Mouse (Mus musculus) neutrophil, adult 5-6 weeks (primary cell): ENCODE measurements around the gene Dync1i1. TPM values are rescaled to one million over a fixed set of nuclear protein-coding genes. Genes with fewer than 3 reads are reported as not detected.
"Not testable (repeated sequence)": the region's sequence is repeated elsewhere in the genome, so short reads cannot be mapped to it uniquely, and the experiment has no call there.

Source experiments
- ATAC-seq: fragments of 151-379, 151-347 bp; 2 replicates; pipeline ENCODE4 v1.8.0; 2017; ENCODE audit warnings: mild to moderate bottlenecking, moderate TSS enrichment; ENCODE audit not compliant: insufficient number of reproducible peaks, poor library complexity, low FRiP score, severe bottlenecking; ENCODE audit errors: extremely low read depth
- total RNA-seq: library from RNA; stranded (forward); fragments of 200-1000 nt; gene quantifications from 2 replicates; pipeline ENCODE4 v1.2.3, GENCODE M21; 2017

Gene Dync1i1
- not detected in 2 replicates for total RNA-seq

DNA sequence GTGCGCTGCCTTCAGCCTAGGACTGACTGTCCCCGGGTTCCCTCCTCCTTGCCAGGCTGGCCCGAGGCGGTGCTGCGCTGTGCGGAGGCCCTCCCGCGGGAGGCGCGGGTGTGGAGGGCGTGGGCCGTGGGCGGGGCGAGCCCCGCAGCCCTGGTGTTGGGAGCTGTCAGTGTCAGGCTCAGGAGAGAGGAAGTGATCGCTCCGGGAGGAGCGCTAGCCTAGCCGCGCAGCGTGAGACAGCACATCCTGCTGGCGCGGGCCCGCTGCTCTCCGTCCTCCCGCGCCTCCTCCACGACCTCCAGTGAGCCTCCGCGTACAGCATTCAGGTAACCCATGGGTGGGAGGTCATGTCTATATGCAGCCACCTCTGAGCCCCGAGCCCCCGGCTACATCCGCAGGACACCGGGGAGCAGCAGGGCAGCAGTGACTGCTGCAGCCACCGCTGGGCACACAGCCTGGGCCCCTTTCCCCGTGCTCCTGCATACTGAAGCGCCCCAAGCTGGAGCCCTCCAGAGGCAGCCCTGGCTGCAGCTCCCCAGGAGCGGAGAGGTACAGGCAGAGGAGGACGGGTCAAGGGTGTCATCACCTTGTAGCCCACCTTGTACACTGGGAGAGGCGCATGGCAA lies at the start of gene Dync1i1:
Gene Dync1i1 (plus strand): TSS at position 29 of the 626 bp plus-strand sequence.
- no peak for ATAC-seq

DNA sequence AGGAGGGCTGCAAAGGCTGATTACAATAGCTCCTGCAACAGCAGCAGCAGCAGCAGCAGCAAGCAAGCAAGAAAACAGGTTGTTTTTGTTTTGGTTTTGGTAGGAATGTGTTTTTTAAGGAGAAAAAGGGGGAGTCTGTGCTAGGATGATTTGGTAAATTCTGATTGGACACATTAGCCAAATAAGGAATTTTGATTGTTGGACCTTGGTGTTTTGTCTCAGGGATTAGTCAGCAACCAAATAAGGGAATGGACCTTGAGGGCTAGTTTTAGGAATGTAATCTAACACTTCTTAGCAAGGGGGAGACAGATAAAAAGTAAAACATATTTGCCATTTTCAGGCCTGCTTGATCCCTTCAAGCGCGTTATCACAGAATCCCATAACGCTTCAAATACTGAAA lies 45.7 kb upstream of the Dync1i1 start:
- no peak for ATAC-seq

DNA sequence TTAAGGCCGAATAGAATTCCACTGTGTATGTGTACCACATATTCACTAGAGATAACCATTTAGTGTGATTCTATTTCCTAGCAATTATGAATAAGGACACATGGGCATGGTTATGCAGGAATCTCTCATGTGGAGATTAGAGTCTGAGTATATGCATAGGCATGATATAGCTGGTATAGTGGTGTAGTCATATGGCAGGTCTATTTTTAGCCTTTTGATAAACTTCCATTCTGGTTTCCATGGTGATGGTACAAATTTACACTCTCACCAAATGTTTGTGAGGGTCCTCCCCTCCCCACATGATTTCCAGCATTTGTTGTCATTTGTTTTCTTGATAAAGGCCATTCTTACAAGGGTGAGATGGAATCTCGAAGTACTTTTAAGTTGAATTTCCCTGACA lies 23.6 kb upstream of the Dync1i1 start:
- ATAC-seq = no peak

DNA sequence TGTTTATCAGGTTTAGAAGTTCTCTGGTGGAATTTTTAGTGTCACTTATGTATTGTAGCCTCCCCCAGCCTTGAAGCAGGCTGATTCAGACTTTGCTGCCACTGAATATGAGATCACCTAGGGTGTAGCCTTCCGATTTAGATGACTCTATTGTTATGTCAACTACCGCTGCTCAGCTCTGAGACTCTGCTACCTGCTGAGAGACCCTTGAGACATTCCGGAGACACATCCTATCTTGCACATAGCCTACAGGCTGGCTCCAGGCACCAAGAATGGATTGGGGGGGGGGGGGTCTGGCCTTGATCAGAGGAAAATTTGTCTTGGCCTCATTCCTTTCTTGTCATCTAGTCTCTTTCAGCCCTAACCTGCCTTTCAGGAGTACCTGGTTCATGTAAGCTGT lies 17.5 kb upstream of the Dync1i1 start:
- not testable (repeated sequence) for ATAC-seq

DNA sequence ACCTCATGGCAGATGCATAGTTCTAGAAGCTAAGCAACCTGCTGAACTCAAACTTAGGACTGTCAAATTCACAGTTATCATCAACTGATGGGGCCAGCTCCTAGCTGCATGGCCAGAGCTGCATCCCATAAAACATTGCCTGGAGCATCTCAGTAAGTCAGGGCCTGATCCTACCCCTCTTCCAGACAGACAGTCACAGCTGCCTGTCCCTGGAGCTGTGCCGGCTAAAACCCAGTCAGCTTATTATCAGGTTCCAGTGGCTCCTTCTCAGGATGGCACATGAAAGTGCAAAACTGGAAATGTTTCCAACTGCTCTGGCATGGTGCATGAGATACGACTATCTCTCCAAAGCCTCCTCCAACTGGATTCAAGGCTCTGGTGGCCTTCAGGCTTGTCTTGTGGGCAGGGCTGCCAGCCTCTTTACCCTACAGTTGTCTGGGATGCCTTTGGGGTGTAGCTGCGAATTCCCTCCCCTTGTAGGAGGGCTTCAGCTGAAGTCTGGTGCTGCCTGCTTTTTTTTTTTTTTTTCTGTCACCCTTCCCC lies 15.3 kb upstream of the Dync1i1 start:
- ATAC-seq = no peak

DNA sequence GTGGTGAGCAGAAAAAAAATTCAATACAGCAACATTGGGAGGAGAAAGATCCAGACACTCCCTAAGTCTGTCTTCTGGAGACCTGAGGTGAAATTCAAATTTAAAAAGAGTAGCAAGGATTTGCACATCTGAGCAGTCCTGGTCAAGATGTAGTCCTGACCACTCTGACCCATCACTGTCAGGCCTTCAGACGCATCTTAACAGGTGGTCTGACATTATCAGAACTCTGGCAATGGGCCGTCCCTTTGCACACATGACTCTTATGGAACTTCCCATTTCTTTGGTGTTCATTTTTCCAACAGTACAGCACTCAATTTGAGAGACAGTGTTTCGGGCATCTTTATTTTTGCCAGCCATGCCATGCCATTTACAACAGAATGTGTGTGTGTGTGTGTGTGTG lies 12.8 kb upstream of the Dync1i1 start:
- no peak for ATAC-seq

DNA sequence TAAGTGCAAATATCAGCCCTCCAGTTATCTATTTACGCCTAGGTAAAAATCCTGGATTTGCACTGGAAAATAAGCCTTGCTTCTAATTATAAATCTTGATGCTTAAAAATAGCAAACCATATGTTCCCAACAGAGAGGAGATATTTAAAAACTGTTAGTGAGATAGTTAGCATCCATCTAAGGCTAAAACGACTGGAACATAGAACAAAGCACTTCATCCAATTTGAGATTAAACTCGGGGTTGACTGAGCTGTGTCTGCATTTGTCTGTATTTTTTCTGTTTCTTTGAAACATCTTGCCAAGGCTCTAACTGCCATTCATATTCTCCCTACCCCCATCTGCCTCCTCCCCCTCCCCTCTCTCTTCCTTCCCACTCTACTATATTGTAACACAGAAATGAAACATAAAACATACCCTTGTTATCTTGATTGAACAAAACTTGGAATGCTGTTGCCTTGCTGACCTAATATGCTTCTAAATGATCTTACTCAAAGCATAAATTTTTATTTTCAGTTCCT lies 10.3 kb upstream of the Dync1i1 start:
- ATAC-seq = no peak

DNA sequence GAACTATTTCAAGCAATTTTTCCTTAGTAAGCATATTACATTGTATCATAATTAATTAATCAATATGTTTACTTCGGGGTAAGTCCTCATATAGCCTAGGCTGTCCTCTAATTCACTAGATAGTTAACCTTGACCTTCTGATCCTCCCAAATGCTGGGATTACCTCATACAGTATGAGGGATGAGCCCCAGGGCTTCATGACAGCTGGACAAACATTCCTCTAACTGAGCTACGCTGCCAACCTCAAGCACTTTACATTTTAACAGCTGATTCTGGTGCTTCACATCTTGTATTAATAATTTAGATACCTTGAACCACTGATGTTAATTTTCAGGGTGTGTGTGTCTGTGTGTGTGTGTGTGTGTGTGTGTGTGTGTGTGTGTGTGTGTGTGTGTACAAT lies 6.5 kb upstream of the Dync1i1 start:
- ATAC-seq = no peak

DNA sequence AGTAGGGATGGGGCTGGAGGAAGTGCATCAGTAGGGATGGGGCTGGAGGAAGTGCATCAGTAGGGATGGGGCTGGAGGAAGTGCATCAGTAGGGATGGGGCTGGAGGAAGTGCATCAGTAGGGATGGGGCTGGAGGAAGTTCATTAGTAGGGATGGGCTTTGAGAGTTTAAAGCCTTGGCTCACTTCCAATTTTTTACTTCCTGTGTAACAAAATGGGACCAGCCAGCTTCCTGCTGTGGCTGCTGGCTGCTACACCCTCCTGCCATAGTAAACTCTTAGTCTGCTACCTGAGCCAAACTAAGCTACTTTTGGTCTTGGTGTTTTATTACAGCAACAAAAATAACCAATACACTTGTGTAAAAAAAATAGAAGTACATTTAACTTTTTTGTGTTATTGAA lies 4.7 kb upstream of the Dync1i1 start:
- ATAC-seq = not testable (repeated sequence)

DNA sequence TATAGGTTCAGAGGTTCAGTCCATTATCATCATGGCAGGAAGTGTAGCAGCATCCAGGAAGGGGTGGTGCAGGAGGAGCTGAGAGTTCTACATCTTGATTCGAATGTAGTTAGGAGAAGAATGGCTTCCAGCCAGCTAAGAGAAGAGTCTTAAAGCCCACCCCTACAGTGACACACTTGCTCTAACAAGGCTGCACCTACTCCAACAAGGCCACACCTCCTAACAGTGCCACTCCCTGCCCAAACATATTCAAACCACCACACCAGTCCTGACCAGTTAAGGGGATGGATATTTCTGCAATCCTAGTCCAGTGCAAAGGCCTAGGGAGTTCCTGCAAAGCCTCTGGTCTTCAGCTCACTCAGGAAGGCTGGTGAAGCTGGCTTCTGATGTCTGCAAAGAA lies 1.5 kb upstream of the Dync1i1 start:
- ATAC-seq = no peak

DNA sequence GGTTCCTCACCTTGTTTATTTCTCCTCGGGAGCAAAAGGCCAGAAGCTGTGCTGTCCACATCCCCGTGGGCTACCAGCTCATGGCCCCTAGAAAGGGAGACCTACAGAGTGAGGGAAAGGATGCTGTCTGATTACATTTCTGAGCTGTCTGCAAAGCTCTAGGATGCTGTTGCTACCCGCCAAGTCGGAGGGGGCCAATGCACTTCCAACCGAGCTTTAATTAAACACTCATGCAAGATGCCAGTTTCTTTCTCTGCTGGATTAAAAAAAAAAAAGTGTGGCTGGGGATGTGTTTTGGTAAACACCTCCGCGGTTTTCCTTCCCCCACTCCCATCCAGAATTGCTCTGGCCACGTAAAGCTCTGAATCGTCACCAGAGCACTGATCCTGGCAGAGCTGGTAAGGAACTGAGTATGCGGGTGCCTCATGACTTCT lies 815 bp downstream of the Dync1i1 start:
- ATAC-seq = no peak

DNA sequence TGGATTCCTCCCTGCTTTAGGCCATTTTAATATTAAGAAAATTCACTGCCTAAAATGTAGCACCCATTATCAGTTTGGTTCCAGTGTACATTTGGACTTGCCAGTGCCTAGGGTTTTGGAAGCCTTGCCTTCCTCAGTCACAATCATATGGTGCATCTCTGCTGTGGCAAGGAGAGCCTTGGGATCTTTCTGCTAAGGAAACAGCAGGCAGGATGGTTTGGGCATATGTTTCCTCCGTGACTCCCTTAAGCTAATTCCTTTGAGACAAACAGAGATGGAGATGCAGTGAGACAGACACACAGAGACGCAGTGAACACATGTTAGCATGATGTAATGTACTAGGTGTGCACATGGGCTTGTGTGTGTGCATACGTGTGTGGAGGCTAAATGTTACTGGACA lies 7.8 kb downstream of the Dync1i1 start:
- no peak for ATAC-seq

DNA sequence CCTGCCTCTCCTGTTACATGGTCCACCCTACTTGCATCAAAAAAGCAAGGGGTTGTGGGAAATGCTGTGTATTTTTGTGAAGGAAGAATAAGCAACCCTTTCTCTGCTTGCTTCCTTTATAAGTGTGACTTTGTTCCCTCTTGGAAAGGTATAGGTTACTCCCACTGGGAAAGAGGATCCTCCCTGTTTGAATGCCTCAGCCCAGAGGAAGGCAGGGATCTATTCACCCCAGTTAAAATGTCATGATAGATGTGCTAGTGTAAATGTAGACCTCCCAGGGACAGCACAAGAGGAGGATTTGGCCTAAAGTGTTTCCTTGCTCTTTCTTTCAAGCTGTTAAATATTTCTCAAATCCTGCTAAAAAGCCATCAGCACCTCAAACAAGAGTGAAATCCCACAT lies 9.0 kb downstream of the Dync1i1 start:
- ATAC-seq = no peak

DNA sequence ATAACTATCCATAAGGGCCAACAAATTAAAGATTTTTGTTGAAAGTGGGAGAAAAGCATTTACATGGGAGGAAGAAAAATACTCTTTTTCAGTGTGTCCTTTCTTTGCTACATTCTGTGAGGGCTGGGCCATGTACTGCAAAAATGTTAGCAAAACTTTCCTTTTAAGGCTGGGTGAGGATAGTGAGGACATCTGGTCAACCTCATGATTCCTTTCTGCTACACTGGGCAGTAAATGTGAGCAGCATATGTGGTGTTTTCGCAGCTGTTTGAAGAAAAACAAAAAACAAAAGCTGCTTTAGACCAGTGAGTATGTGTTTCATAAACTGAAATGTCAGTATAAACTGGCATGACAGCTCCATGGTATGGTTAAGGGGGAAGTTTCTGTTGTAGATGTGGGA lies 9.4 kb downstream of the Dync1i1 start:
- no peak for ATAC-seq

DNA sequence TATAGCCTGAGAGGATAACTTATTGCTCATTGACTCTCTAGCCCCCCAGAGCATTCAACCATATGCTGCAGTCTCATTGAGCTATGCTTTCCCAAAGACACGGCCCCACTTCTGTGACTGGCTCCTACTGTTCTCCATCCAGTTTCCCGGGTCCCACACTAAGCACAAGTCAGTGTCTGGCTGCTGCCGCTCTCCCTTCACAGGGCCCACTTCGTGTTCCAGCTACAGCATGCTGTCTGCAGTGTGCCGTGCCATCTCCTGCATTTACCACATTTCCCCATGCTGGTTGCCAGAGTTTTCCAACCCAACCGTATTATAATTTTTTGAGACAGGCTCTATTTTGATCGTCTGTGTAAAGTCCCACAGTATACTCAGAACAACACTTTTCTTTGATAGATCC lies 14.3 kb downstream of the Dync1i1 start:
- ATAC-seq = no peak

DNA sequence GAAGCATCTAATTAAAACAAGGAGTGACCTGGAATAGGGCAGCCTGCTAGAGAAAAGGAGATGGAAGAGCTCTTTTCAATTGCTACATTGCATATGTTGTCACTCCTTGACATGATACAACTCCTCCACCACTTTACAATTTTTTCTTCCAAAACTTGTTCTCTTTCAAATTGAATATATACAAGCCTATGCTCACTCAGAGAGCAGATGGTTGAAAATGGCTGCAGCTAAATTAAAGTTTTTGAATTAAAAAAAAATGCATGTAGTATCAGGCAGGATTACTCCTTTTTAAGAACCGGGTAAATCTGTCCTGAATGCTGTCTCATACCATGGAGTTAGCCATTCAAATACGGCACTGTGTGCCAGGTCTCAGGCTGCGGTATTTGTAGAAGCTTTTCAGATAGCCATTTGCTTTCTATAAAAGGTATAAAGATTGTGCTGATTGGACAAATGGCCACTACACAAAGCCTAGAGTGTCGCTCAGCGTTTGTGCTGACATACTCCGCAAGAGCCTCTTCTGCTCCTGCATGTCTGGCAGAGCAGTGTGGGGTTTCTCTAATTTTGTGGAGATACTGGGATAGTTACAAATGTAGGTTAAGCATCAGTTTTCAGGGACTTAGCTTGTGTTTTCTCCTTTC lies 16.1 kb downstream of the Dync1i1 start:
- ATAC-seq = no peak

DNA sequence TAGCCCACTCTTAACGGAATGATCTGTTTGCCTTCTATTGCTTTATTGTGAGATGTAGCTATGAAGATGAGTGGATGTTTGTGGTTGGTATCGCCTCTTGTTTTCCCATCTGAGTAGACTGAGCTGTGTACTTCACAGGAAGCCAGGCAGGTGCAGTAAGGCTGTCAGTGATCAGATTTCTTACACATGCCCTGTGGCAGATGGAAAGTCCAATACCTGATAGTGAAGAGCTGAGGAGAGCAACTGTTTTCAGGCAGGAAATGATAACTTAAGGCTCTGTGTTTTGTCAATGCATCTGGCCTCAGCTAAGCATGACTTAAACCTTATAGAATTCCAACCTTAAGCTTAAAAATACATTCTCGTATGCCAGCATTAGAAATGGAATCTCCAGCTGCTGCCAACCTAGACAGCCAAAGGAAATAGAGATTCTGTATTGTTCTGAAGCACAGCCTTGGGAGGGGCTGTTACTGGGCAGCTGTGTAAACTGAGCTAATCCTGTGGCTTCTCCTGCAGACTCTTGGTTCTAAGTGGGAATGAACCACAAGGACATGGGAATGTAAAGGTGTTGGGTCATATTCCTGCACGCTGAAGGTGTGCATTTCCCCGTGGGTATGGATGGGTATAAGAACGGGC lies 24.8 kb downstream of the Dync1i1 start:
- no peak for ATAC-seq

DNA sequence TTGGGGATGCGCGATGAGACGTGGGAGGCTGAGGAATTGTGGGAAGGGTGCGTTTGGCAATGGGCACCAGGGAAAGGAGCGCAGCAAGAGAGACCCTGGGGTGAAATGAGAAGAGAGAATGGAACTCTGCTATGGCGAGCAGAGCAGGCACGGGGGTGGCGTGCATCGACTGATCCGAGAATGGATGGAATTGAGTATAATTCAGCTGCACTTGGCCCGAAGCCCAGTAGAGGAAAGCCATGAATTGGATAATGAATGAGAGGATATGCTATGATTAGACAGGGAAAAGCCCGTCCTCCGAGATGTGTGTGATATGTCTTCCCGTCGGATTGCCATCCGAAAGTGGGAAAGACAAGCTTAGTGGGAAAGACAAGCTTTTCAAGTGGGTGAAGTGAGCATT lies 26.7 kb downstream of the Dync1i1 start:
- ATAC-seq = no peak

DNA sequence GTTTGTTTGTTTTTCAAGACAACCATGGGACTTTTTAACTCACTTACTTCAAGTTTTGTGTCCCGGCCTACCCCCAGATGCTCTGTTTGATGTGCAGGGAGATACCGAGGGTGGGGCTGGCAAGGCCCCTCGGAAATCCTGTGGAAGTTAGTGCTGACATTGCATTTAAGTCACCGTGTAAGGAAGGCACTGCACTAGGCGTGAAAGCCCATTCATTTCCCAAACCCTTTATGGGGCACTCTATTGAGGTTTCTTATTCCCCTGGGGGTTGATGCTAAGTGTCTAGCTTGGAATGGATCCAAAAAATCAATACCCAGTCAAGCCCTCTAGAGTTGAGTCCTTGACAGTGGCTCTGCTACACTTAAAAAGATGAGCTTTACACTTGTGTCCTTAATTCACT lies 27.2 kb downstream of the Dync1i1 start:
- no peak for ATAC-seq

DNA sequence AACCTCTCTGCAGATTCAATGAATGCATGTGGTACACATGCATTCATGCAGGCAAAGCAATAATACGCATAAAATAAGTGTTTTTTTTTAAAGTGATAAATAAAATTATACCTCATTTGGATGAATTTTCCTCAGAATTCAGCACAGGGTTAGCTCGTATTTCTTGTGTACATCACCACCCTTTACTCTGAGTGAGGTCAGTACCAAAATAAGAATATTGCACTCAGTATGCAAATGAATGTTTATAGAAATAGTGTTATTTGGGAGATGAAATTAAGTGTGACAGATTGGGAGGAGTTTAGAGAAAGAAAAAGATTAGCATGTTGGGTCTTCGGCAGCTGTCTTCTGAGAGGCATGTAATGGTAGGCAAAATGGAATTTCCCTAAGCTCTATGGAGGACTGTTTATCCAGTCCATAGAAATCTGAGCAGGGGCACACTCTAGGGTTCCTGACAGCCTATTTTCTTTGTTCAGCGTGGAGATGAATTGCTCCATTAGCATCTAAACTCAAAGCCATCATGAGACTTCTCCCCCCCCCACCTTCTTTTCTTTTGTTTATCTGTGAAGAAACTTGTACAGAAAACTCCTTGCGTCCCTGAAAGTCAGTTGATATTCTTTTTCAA lies 31.2 kb downstream of the Dync1i1 start:
- no peak for ATAC-seq
